Mouse (Mus musculus) skeletal muscle tissue, adult 2 months (tissue): ENCODE measurements around the gene Nmnat2.

Experiments
- DNase-seq: peaks from one replicate; pipeline ENCODE4 v3.0.0-alpha.2; 2012; ENCODE audit warnings: low read depth, low spot score

Gene Nmnat2

DNA sequence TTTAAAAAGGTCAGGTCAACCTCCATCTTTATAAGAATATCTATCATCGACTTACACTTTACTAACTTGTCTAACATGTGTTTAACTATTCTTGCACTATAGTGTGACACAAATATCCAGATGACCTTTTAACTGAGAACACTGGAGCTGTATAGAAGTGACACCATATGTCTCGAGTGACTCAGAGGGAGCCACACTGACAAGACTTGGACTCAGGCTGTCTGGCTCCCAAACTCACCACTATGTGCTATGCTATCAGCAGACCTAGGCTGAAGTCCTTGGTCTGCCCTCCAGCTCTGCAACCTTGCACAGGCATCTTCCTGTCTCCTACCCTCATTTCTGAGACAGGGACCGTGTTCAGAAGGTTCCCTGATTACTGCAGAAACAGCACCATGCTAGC lies 209.0 kb downstream of the Nmnat2 start:
- DNase-seq = no peak

DNA sequence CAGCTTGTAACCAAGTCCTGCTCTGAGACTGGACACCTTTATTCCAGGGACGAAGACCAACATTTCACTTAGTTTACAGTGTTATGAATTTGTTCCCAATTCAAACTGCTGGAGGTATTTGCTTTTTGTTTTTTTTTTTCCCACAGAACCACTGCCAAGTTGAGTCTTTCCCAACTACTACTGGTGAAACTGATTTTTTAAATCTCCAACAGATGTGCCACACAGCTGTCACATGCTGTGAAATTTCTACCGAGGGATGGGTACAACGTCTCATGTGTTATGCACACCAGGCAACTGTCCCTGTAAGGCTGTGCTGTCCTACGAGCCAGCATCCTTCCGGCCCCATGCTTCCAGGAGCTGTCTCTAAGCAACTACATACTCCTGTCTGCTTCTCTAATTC lies 213.5 kb downstream of the Nmnat2 start:
- peak; percentile 27 for DNase-seq
